Mouse (Mus musculus) midbrain, embryonic 10.5 days (tissue): ENCODE measurements around the gene Rimbp3. TPM values are rescaled to one million over a fixed set of nuclear protein-coding genes. Genes with fewer than 3 reads are reported as not detected.
A peak's percentile ranks its signal among the peaks of the same experiment; 100 is the strongest.
"Not testable (repeated sequence)": the region's sequence is repeated elsewhere in the genome, so short reads cannot be mapped to it uniquely, and the experiment has no call there.

ENCODE experiments used
- DNase-seq: peaks from one replicate; pipeline ENCODE4 v3.0.0-alpha.2; 2017; ENCODE audit warnings: low spot score
- H3K27ac ChIP-seq: fragments of 300-500 bp; sonication (generic); replicated peaks from 2 replicates; pipeline ENCODE4 v1.5.1; 2016; ENCODE audit warnings: mild to moderate bottlenecking
- H3K27me3 ChIP-seq: fragments of 300-500 bp; sonication (generic); 2 replicates; pipeline ENCODE4 v1.6.1; 2016; ENCODE audit warnings: low read depth, mild to moderate bottlenecking; ENCODE audit not compliant: poor library complexity, severe bottlenecking
- H3K36me3 ChIP-seq: fragments of 300-500 bp; sonication (generic); 2 replicates; pipeline ENCODE4 v1.6.1; 2016; ENCODE audit warnings: mild to moderate bottlenecking, moderate library complexity
- H3K4me1 ChIP-seq: fragments of 300-500 bp; sonication (generic); 2 replicates; pipeline ENCODE4 v1.6.1; 2016
- H3K4me3 ChIP-seq: fragments of 300-500 bp; sonication (generic); 2 replicates; pipeline ENCODE4 v1.5.1; 2016; ENCODE audit warnings: mild to moderate bottlenecking, moderate library complexity
- H3K9me3 ChIP-seq: fragments of 300-500 bp; sonication (generic); replicated peaks from 2 replicates; pipeline ENCODE4 v1.6.1; 2016; ENCODE audit warnings: mild to moderate bottlenecking
- WGBS: fragments of 180-500 bp; shearing (Covaris S2); methylation state at CpG from one replicate; pipeline ENCODE4 v1.1.7; 2016; 5-methylcytosine and 5-hydroxymethylcytosine counted together
- polyA plus RNA-seq: library from polyadenylated mRNA; unstranded; fragments of >200 nt; fragmentation: Nextera tagmentation; extraction: Ambion mirVana; gene quantifications from 2 replicates; pipeline ENCODE4 v1.2.1, GENCODE M21; 2016

The Rimbp3 gene
- 1.4 and 2.2 TPM in 2 replicates for polyA plus RNA-seq

GRCm38 (mm10) chr16:17208389-17209361, at the start of gene Rimbp3:
Gene Rimbp3, plus strand, starts transcription at chr16:17208603.
- H3K27ac ChIP-seq: peak within 1 kb of the TSS; percentile 91
- WGBS: under 1% methylated on average over 85 of the region's 85 CpGs
- peaks cover 54% of the 10 kb centered on the region for H3K27me3 ChIP-seq
- peaks cover 3% of the 10 kb centered on the region; the same call in 1 of the 2 replicates for H3K9me3 ChIP-seq
- H3K4me3 ChIP-seq: peak within 1 kb of the TSS; percentile 67
- H3K36me3 ChIP-seq: peaks cover 23% of the 10 kb centered on the region
- peak; percentile 93 for DNase-seq
- peaks cover 30% of the 10 kb centered on the region for H3K4me1 ChIP-seq

- peaks cover 88% of the 10 kb centered on the region for H3K36me3 ChIP-seq
- not testable (repeated sequence) for DNase-seq, H3K27me3 ChIP-seq, H3K4me3 ChIP-seq, H3K9me3 ChIP-seq, H3K4me1 ChIP-seq, H3K27ac ChIP-seq
- 89% methylated on average over 1 of the region's 1 CpGs for WGBS
These were observed 42.9 kb upstream of the Rimbp3 start for GRCm38 (mm10) chr16:17165478-17165877.

- Histone ChIP-seq H3K9me3 (no peaks in the 10 kb centered on the region), H3K4me3 (no peak overlapping the region), H3K4me1 (no peaks in the 10 kb centered on the region), H3K27ac (no peak overlapping the region), H3K27me3 (no peaks in the 10 kb centered on the region), H3K36me3 (peaks cover 92% of the 10 kb centered on the region)
- DNase-seq: no peak
These were observed 41.2 kb upstream of the Rimbp3 start for GRCm38 (mm10) chr16:17167179-17167578.

- Histone ChIP-seq H3K36me3 (peaks cover 93% of the 10 kb centered on the region), H3K4me1 (no peaks in the 10 kb centered on the region)
- WGBS: 87% methylated on average over 5 of the region's 5 CpGs
These were observed 40.4 kb upstream of the Rimbp3 start for GRCm38 (mm10) chr16:17168049-17168448.

GRCm38 (mm10) chr16:17175765-17176164, 32.6 kb upstream of the Rimbp3 start:
- no peaks in the 10 kb centered on the region for H3K27me3 ChIP-seq
- no peaks in the 10 kb centered on the region for H3K9me3 ChIP-seq
- no peak overlapping the region for H3K27ac ChIP-seq
- DNase-seq: no peak
- H3K4me3 ChIP-seq: no peak overlapping the region
- peaks cover 77% of the 10 kb centered on the region for H3K36me3 ChIP-seq
- no peaks in the 10 kb centered on the region for H3K4me1 ChIP-seq
- WGBS: 85% methylated on average over 2 of the region's 2 CpGs

More at GRCm38 (mm10) chr16:17168049-17168448, 40.4 kb upstream of the Rimbp3 start:
- H3K27me3 ChIP-seq: no peaks in the 10 kb centered on the region
- no peaks in the 10 kb centered on the region for H3K9me3 ChIP-seq
- no peak overlapping the region for H3K4me3 ChIP-seq
- no peak overlapping the region for H3K27ac ChIP-seq
- DNase-seq: no peak

- no peak overlapping the region for H3K4me3 ChIP-seq
- H3K9me3 ChIP-seq: no peaks in the 10 kb centered on the region
- WGBS: 95% methylated on average over 1 of the region's 1 CpGs
- H3K27me3 ChIP-seq: no peaks in the 10 kb centered on the region
- no peak for DNase-seq
- H3K27ac ChIP-seq: no peak overlapping the region
- H3K36me3 ChIP-seq: peaks cover 58% of the 10 kb centered on the region
- peaks cover 13% of the 10 kb centered on the region for H3K4me1 ChIP-seq
These were observed 30.7 kb upstream of the Rimbp3 start for GRCm38 (mm10) chr16:17177623-17178170.

- Histone ChIP-seq H3K27me3 (no peaks in the 10 kb centered on the region), H3K36me3 (peaks cover 44% of the 10 kb centered on the region), H3K4me3 (no peak overlapping the region), H3K4me1 (peaks cover 16% of the 10 kb centered on the region), H3K27ac (no peak overlapping the region), H3K9me3 (no peaks in the 10 kb centered on the region)
- DNase-seq: no peak
- WGBS: 96% methylated on average over 3 of the region's 3 CpGs
These were observed 28.7 kb upstream of the Rimbp3 start for GRCm38 (mm10) chr16:17179706-17180105.

- H3K9me3 ChIP-seq: no peaks in the 10 kb centered on the region
- peaks cover 43% of the 10 kb centered on the region for H3K36me3 ChIP-seq
- H3K27ac ChIP-seq: no peak overlapping the region
- no peak overlapping the region for H3K4me3 ChIP-seq
- H3K27me3 ChIP-seq: no peaks in the 10 kb centered on the region
- DNase-seq: no peak
- 86% methylated on average over 4 of the region's 4 CpGs for WGBS
- H3K4me1 ChIP-seq: peaks cover 16% of the 10 kb centered on the region
These were observed 27.0 kb upstream of the Rimbp3 start for GRCm38 (mm10) chr16:17181382-17181781.

GRCm38 (mm10) chr16:17182136-17182535, 26.3 kb upstream of the Rimbp3 start:
- Histone ChIP-seq H3K4me1 (peaks cover 16% of the 10 kb centered on the region), H3K27me3 (no peaks in the 10 kb centered on the region), H3K27ac (no peak overlapping the region), H3K36me3 (peaks cover 45% of the 10 kb centered on the region), H3K4me3 (no peak overlapping the region), H3K9me3 (no peaks in the 10 kb centered on the region)
- DNase-seq: no peak
- 91% methylated on average over 2 of the region's 2 CpGs for WGBS

- H3K9me3 ChIP-seq: no peaks in the 10 kb centered on the region
- H3K27me3 ChIP-seq: no peaks in the 10 kb centered on the region
- H3K4me3 ChIP-seq: no peak overlapping the region
- no peak overlapping the region for H3K27ac ChIP-seq
- no peak for DNase-seq
- peaks cover 46% of the 10 kb centered on the region for H3K36me3 ChIP-seq
- WGBS: 90% methylated on average over 3 of the region's 3 CpGs
- peaks cover 16% of the 10 kb centered on the region for H3K4me1 ChIP-seq
These were observed 25.4 kb upstream of the Rimbp3 start for GRCm38 (mm10) chr16:17183003-17183402.

GRCm38 (mm10) chr16:17185475-17185874, 22.9 kb upstream of the Rimbp3 start:
- DNase-seq: no peak
- Histone ChIP-seq H3K36me3 (peaks cover 51% of the 10 kb centered on the region), H3K27me3 (no peaks in the 10 kb centered on the region), H3K27ac (no peak overlapping the region), H3K9me3 (no peaks in the 10 kb centered on the region), H3K4me1 (peaks cover 16% of the 10 kb centered on the region), H3K4me3 (no peak overlapping the region)

- WGBS: 97% methylated on average over 4 of the region's 4 CpGs
- H3K4me1 ChIP-seq: no peaks in the 10 kb centered on the region
- no peak for DNase-seq
- peaks cover 76% of the 10 kb centered on the region for H3K36me3 ChIP-seq
- H3K27me3 ChIP-seq: no peaks in the 10 kb centered on the region
- H3K27ac ChIP-seq: no peak overlapping the region
- no peak overlapping the region for H3K4me3 ChIP-seq
- no peaks in the 10 kb centered on the region for H3K9me3 ChIP-seq
These were observed 14.6 kb upstream of the Rimbp3 start for GRCm38 (mm10) chr16:17193823-17194222.
